Mouse (Mus musculus) right cerebral cortex, postnatal 25 days (tissue): ENCODE results near the gene 4931422A03Rik.

Source experiments
- DNase-seq: peaks from one replicate; pipeline ENCODE4 v3.0.0; 2022

Gene 4931422A03Rik

GRCm38 (mm10) chr2:103968919-103969436, 59.2 kb downstream of the 4931422A03Rik start:
- no peak for DNase-seq

- DNase-seq, result no peak
These were observed 60.0 kb downstream of the 4931422A03Rik start for GRCm38 (mm10) chr2:103968186-103968585.

- no peak for DNase-seq
These were observed 62.8 kb downstream of the 4931422A03Rik start for GRCm38 (mm10) chr2:103965391-103965790.

GRCm38 (mm10) chr2:103962349-103962748, 65.8 kb downstream of the 4931422A03Rik start:
- no peak for DNase-seq

- no peak for DNase-seq
These were observed 68.6 kb downstream of the 4931422A03Rik start for GRCm38 (mm10) chr2:103959574-103959973.

- DNase-seq, result no peak
These were observed 69.1 kb downstream of the 4931422A03Rik start for GRCm38 (mm10) chr2:103959066-103959465.

- DNase-seq, result no peak
These were observed 69.5 kb downstream of the 4931422A03Rik start for GRCm38 (mm10) chr2:103958634-103959033.

- no peak for DNase-seq
These were observed 70.3 kb downstream of the 4931422A03Rik start, which contains the start of gene Lmo2 for GRCm38 (mm10) chr2:103957649-103958546. Gene Lmo2 (plus strand): TSS chr2:103957986.

GRCm38 (mm10) chr2:103956867-103957266, 71.3 kb downstream of the 4931422A03Rik start:
- no peak for DNase-seq

GRCm38 (mm10) chr2:103955714-103956113, 72.4 kb downstream of the 4931422A03Rik start:
- DNase-seq, result no peak

- DNase-seq, result no peak
These were observed 74.9 kb downstream of the 4931422A03Rik start for GRCm38 (mm10) chr2:103953050-103953835.

- DNase-seq, result no peak
These were observed 80.0 kb downstream of the 4931422A03Rik start for GRCm38 (mm10) chr2:103947982-103948655.

- DNase-seq, result no peak
These were observed 81.3 kb downstream of the 4931422A03Rik start for GRCm38 (mm10) chr2:103946892-103947291.

GRCm38 (mm10) chr2:103945571-103946092, 82.5 kb downstream of the 4931422A03Rik start:
- no peak for DNase-seq

GRCm38 (mm10) chr2:103944859-103945258, 83.3 kb downstream of the 4931422A03Rik start:
- no peak for DNase-seq

GRCm38 (mm10) chr2:103941085-103941484, 87.1 kb downstream of the 4931422A03Rik start:
- no peak for DNase-seq

- no peak for DNase-seq
These were observed 89.2 kb downstream of the 4931422A03Rik start for GRCm38 (mm10) chr2:103939003-103939402.

GRCm38 (mm10) chr2:103938573-103938972, 89.6 kb downstream of the 4931422A03Rik start:
- DNase-seq, result no peak

- DNase-seq, result no peak
These were observed 90.5 kb downstream of the 4931422A03Rik start for GRCm38 (mm10) chr2:103937670-103938069.

- no peak for DNase-seq
These were observed 91.5 kb downstream of the 4931422A03Rik start for GRCm38 (mm10) chr2:103936666-103937065.

GRCm38 (mm10) chr2:103935691-103936435, 92.3 kb downstream of the 4931422A03Rik start:
- DNase-seq, result no peak

- no peak for DNase-seq
These were observed 93.5 kb downstream of the 4931422A03Rik start for GRCm38 (mm10) chr2:103934670-103935069.
